Mouse (Mus musculus) neural tube, embryonic 10.5 days (tissue): ENCODE results near the gene Wnt7b.
A peak's percentile ranks its signal among the peaks of the same experiment; 100 is the strongest.

ENCODE experiments used
- DNase-seq: peaks from one replicate; pipeline ENCODE4 v3.0.0-alpha.2; 2017; ENCODE audit warnings: low spot score; ENCODE audit errors: extremely low spot score

Wnt7b gene

DNA sequence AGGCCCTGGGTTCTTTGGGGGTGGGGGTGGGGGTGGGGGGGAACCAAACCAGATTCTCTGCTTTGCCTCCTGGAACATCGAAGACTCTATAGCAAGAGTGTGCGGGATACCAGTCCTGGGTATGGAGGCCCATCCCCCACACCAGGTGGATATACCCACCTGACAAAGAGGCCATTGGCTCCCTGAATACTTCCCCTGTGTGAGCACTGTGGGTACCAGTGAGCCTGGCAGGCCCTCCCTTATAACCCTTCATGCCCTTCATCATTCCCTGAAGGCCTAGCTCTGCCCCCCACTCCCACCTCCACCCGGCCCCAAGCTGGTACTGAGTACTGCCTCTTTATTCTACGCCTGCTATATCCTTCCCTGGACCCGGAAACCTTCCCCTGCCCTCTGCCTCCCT is 19.7 kb upstream of the Wnt7b start:
- DNase-seq = no peak

GRCm38 (mm10) chr15:85601202-85601601 is 18.9 kb upstream of the Wnt7b start:
- DNase-seq = no peak

- DNase-seq = no peak
Measured at GRCm38 (mm10) chr15:85600696-85601094, 18.4 kb upstream of the Wnt7b start.

GRCm38 (mm10) chr15:85599887-85600695 is 17.8 kb upstream of the Wnt7b start:
- no peak for DNase-seq

DNA sequence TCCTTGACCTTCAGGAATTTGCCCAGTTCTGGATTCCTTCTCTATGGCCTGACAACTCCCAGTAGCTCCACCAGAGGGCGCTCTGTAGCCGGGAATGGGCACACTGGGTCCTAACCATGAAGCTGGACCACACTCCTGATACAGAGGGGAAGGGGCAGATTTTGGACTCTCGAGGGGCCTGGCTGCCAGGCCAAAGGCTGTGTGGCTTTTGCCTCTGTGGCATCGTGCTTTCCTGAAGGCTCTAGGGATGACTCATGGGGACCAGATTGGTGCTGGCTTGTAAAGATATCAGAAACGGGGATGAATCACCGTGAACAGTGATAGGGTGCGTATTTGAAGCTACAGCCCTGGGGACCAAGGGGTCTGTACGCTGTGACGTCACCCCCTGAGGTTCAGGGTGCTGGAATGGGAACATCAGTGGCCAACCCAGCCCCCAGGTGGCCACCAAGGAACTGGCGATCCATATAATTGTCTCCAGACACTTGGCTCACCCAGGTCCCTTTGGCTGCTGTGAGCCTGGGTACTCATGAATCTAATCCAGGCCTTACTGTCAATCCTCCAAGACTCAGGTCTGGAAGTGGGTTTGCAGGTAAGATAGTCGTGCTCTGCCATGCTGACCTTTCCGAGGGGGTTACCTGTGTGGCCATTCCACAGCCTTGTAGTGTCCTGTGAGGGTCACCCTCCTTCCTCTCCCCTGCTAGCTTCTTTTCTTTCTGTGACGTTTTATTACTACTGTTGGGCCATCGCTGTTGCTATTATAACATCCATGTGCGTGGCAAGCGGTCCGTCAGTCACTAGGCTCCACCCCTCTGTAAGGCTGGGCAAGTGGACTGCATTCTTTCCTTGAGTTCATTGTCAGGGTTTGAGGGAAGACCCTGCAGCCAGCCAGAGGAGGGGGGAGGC is 17.0 kb upstream of the Wnt7b start:
- DNase-seq = peak; percentile 81

GRCm38 (mm10) chr15:85598443-85598842 is 16.2 kb upstream of the Wnt7b start:
- no peak for DNase-seq

DNA sequence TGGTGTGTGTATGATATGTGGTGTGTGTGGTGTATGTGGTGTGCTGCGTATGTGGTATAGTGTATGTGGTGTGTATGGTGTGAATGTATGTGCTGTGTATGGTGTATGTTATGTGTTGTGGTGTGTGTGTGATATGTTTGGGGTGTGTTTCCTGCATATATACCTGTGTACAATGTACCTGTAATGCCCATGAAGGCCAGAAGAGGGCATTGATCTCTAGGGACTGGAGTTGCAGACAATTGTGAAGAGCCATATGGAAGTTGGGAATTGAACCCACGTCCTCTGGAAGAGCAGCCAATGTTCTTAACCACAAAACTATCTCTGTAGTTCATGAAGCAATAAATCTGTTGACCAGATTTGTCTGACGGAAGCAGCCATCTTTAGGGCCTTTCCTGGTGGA is 15.1 kb upstream of the Wnt7b start:
- DNase-seq = no peak

DNA sequence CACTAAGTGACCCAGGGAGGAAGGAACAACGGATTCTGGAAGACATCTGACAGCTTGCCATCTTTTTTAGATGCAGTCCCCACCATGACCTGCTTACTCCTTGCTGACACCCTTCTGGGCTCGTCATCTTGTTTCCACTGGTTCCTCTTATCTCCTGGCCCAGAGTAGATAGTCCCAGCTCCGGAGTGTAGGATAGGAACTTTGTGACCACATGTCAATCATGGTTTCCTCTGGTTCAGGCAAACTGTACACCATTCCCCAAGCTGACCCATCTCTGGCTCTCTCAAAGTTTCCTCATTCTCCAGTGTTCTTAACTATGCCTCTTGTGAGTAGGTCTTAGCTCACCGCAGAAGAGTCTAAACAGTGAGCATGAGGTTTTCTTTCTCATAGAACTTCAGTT is 10.4 kb upstream of the Wnt7b start:
- no peak for DNase-seq

DNA sequence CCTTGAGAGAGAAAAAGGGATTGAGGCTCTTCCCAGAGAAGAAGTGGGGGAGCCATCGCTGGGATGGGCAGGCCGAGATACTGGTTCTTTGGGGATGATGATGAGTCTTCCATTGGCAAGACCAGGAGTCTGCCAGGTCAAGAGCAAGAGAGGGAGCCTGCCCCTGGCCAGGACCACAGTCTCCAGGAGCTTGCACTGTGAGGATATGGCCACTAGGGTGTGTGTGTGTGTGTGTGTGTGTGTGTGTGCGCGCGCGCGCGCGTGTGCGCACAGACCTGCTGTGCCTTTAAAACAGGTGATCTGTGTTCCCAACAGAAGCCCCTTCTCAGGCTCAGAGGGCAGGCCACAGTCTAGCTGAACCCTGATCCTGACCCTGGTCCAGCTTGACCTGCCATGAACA is 8.6 kb upstream of the Wnt7b start:
- DNase-seq = no peak

- peak; percentile 78 for DNase-seq
Measured at GRCm38 (mm10) chr15:85583504-85583903, 1.2 kb upstream of the Wnt7b start.

GRCm38 (mm10) chr15:85583024-85583423 is 751 bp upstream of the Wnt7b start:
- peak; percentile 85 for DNase-seq

- DNase-seq = no peak
Measured at GRCm38 (mm10) chr15:85581563-85582064, 659 bp downstream of the Wnt7b start.

DNA sequence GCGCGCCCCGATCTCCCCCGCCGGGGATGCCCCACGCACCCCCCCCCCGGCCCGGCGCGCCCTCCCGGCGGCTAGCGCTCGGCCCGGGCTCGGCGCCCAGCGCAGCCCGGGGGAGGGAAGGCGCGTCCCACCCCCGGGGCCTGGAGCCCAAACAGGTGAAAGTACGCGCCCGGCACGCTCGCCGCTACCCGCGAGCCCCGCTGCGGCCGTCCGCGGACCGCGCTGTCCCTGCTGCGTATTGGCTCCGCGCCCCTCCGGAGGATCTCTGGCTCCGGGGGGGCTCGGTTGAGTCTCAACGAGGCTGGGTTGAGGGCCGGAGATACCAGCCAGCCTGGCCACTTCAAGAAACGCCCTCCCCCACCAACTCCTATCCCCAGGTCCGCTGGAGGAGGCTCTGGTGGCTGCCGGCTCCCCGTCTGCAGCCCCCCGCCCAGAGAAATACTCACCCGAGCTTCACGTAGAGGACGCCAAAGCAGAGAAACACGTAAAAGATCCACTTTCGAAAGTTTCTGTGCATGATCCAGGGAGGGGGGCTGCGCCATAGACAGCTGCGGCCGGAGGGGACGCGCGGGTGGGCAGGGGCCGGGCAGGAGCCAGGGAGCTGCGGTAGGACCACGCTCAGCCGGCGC is 1.2 kb downstream of the Wnt7b start:
- peak; percentile 59 for DNase-seq

- peak; percentile 58 for DNase-seq
Measured at GRCm38 (mm10) chr15:85580483-85580882, 1.8 kb downstream of the Wnt7b start.

DNA sequence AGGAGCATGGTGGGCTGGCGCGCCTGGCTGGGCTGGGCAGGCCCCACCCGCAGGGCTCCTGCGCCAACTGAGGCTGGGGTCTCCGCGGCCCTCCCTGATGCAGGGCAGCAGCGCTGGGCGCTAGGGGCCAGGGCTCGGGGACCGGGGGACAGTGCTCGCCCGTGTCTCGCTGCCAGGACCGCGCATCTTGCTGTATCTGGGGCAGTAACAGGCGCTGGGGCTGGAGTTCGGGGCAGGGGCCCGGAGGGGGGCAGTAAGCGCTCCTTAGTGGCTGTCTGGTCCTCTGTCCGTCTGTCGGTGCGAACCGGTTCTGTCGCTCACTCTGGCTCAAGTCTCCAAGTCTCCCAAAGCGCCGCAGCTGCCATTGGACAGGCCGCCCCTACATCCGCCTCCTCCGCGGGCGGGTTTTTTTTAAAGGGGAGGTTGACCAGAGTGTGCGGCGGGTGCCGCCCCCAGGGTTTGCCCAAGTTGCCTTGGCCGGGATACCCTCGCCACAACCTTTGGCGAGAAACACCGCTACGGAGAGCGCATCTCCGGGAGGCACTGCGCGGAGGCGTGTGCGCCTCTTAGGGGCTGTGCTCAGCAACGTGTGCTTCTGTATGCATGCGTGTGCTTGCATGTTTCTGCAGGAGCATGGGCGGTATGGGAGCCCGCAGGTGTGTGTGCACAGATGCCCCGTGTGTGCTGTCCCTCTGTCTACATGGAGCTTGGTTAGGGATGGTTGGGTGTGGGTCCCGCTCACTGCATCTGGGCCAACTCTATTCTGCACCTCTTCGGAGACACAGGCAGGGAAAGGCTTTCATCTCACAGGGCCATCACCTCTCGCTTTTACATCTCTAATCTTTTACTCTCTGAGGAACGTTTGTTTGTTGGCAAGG is 4.5 kb downstream of the Wnt7b start:
- peak; percentile 58 for DNase-seq

- DNase-seq = peak; percentile 71
Measured at GRCm38 (mm10) chr15:85576511-85577440, 5.5 kb downstream of the Wnt7b start.

DNA sequence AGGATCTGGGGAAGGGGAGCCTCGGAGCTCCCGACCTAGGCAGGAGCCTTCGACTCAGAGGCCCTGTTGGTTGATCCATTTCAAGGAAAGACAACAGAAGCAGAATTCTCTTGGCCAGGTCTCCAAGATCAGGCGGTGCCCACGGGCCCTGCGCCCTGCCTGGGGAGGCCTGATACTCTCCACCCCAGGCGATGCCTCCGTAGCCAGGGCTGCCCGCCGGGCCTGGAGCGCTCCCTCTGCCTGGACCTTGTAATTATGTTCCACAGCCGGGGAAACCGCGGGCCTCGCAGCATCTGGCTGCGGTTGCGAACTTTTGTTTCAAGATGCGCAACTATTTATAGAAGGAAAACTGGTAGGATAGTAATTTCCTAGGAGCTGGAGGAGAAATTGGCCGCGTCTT is 6.2 kb downstream of the Wnt7b start:
- DNase-seq = peak; percentile 55

DNA sequence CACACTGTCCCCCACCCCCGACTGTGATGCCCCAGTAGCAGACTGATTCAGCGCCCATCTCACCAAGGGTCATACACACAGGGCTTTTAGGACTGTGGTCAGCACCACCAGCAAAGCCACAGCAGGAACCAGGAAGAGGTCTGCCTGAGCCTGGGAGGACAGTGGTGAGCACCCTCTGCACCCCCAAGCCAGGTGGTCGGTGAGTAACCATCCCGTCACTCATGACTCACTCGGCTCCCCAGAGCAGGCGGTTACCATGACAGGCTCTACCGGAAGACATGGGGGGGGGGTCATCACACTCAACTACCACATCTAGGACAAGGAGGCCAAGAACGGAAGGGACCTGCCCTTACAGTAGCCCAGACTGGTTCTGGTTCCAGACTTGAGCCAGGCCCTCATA is 7.7 kb downstream of the Wnt7b start:
- DNase-seq = no peak

DNA sequence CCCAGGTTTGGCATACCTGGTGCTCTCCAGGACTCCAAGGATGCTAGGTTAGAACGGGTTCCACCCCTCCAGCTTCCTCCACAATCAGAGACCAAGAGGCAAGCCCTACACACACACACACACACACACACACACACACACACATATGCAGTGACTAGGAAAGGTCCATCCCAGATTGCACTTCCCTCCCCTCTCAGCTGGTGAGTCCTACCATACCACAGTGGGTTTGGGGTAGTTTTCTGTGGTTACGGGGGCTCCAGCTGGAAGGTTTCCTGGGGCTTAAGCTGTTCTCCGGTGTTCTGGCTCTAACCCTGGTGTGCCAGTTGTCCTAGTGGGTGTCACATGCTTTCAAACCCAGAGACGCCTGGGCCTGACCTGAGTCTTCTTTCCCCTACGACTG is 8.2 kb downstream of the Wnt7b start:
- DNase-seq = no peak
